Mouse (Mus musculus) intestine, embryonic 15.5 days (tissue): ENCODE measurements around the gene Ctnna3. TPM values are rescaled to one million over a fixed set of nuclear protein-coding genes. Genes with fewer than 3 reads are reported as not detected.

Experiments used
- polyA plus RNA-seq: library from polyadenylated mRNA; unstranded; fragments of >200 nt; fragmentation: Nextera tagmentation; extraction: Ambion mirVana; gene quantifications from 2 replicates; pipeline ENCODE4 v1.2.1, GENCODE M21; 2015

Gene Ctnna3
- polyA plus RNA-seq, 1 experiment from 2014 or later = 0.98 TPM

Other genes with a start within 250 kb of the Ctnna3 start
- gene Mypn, start 226.1 kb upstream of the Ctnna3 start, polyA plus RNA-seq = 0.04 and 0.08 TPM in 2 replicates
- 30.2 and 33.3 TPM in 2 replicates for gene Herc4, start 186.3 kb upstream of the Ctnna3 start, polyA plus RNA-seq
- 4.0 and 5.2 TPM in 2 replicates for gene Sirt1, start 48.4 kb upstream of the Ctnna3 start, polyA plus RNA-seq
- 8.6 and 9.8 TPM in 2 replicates for gene Dnajc12, start 47.7 kb upstream of the Ctnna3 start, polyA plus RNA-seq
- gene Gm7075, start 8.3 kb upstream of the Ctnna3 start, polyA plus RNA-seq = not detected in 2 replicates